Mouse (Mus musculus): ENCODE data around the gene Gm11172.
"Not testable (repeated sequence)": the region's sequence is repeated elsewhere in the genome, so short reads cannot be mapped to it uniquely, and the experiment has no call there.

The Gm11172 gene

GRCm38 (mm10) chr16:10785371-10786231, 27.1 kb upstream of the Gm11172 start, which contains the start of gene Socs1:
Gene Socs1 (minus strand): TSS chr16:10785536.
- DNase-seq: peak; percentile 97

GRCm38 (mm10) chr16:10786288-10786687, 26.4 kb upstream of the Gm11172 start:
- peak; percentile 93 for DNase-seq

GRCm38 (mm10) chr16:10786782-10787547, 25.8 kb upstream of the Gm11172 start:
- peak; percentile 36 for DNase-seq

GRCm38 (mm10) chr16:10787548-10788058, 25.1 kb upstream of the Gm11172 start:
- DNase-seq: no peak

GRCm38 (mm10) chr16:10788271-10788670, 24.4 kb upstream of the Gm11172 start, which contains the start of gene Tnp2:
Gene Tnp2 (minus strand): TSS chr16:10788660.
- DNase-seq: peak; percentile 72

- DNase-seq: no peak
Observed at GRCm38 (mm10) chr16:10788866-10789265, 23.8 kb upstream of the Gm11172 start.

- no peak for DNase-seq
Observed at GRCm38 (mm10) chr16:10790702-10791101, 22.0 kb upstream of the Gm11172 start, which contains the start of gene Prm3. Gene Prm3 (minus strand): TSS chr16:10790914.

GRCm38 (mm10) chr16:10796034-10796433, 16.7 kb upstream of the Gm11172 start, which contains the start of gene Prm2:
Gene Prm2 (minus strand): TSS chr16:10796134.
- no peak for DNase-seq

GRCm38 (mm10) chr16:10802420-10802819, 10.3 kb upstream of the Gm11172 start:
- not testable (repeated sequence) for DNase-seq

GRCm38 (mm10) chr16:10805789-10806527, 6.8 kb upstream of the Gm11172 start, which contains the start of gene Prm1:
Gene Prm1 (minus strand): TSS chr16:10805839.
- peak; percentile 84 for DNase-seq

- no peak for DNase-seq
Observed at GRCm38 (mm10) chr16:10810376-10810775, 2.3 kb upstream of the Gm11172 start.

GRCm38 (mm10) chr16:10813726-10814125, 1.0 kb downstream of the Gm11172 start:
- peak; percentile 52 for DNase-seq

- peak; percentile 43 for DNase-seq
Observed at GRCm38 (mm10) chr16:10814864-10815263, 2.1 kb downstream of the Gm11172 start.

GRCm38 (mm10) chr16:10818579-10819135, 5.9 kb downstream of the Gm11172 start:
- DNase-seq: no peak

GRCm38 (mm10) chr16:10819966-10820365, 7.3 kb downstream of the Gm11172 start:
- DNase-seq: no peak

- DNase-seq: no peak
Observed at GRCm38 (mm10) chr16:10821387-10821786, 8.7 kb downstream of the Gm11172 start.

GRCm38 (mm10) chr16:10824536-10824935, 11.8 kb downstream of the Gm11172 start:
- DNase-seq: no peak

- DNase-seq: no peak
Observed at GRCm38 (mm10) chr16:10825840-10826239, 13.1 kb downstream of the Gm11172 start.

GRCm38 (mm10) chr16:10827269-10827668, 14.6 kb downstream of the Gm11172 start:
- DNase-seq: peak; percentile 50

- peak; percentile 57 for DNase-seq
Observed at GRCm38 (mm10) chr16:10827766-10828460, 15.2 kb downstream of the Gm11172 start.

- peak; percentile 47 for DNase-seq
Observed at GRCm38 (mm10) chr16:10828461-10828805, 15.7 kb downstream of the Gm11172 start.

- no peak for DNase-seq
Observed at GRCm38 (mm10) chr16:10834542-10834910, 21.8 kb downstream of the Gm11172 start.
